Mouse (Mus musculus) layer of hippocampus, adult 9-11 months (tissue): ENCODE data around the gene 4930451I11Rik.
A peak's percentile ranks its signal among the peaks of the same experiment; 100 is the strongest.

ENCODE experiments used
- DNase-seq: peaks from one replicate; pipeline ENCODE4 v3.0.0; 2022

Gene 4930451I11Rik

GRCm38 (mm10) chr7:126831539-126831938 lies at the start of gene 4930451I11Rik:
Gene 4930451I11Rik (minus strand): TSS chr7:126831639.
- no peak for DNase-seq

- no peak for DNase-seq
Observed at GRCm38 (mm10) chr7:126881040-126881439, 49.6 kb upstream of the 4930451I11Rik start.

GRCm38 (mm10) chr7:126877239-126877638 lies 45.8 kb upstream of the 4930451I11Rik start:
- DNase-seq = no peak

- no peak for DNase-seq
Observed at GRCm38 (mm10) chr7:126870520-126870891, 39.1 kb upstream of the 4930451I11Rik start.

GRCm38 (mm10) chr7:126869780-126870519 lies 38.5 kb upstream of the 4930451I11Rik start:
- no peak for DNase-seq

- DNase-seq = no peak
Observed at GRCm38 (mm10) chr7:126868003-126868402, 36.6 kb upstream of the 4930451I11Rik start.

- no peak for DNase-seq
Observed at GRCm38 (mm10) chr7:126867534-126867933, 36.1 kb upstream of the 4930451I11Rik start.

- no peak for DNase-seq
Observed at GRCm38 (mm10) chr7:126863791-126864190, 32.4 kb upstream of the 4930451I11Rik start.

GRCm38 (mm10) chr7:126862147-126862784 lies 30.8 kb upstream of the 4930451I11Rik start, which contains the start of gene Ino80e:
Gene Ino80e (minus strand): TSS chr7:126862377.
- DNase-seq = peak; percentile 93

GRCm38 (mm10) chr7:126861429-126862130 lies 30.1 kb upstream of the 4930451I11Rik start, which contains the start of gene Hirip3:
Gene Hirip3 (plus strand): TSS chr7:126861972.
- DNase-seq = peak; percentile 93

GRCm38 (mm10) chr7:126860987-126861386 lies 29.5 kb upstream of the 4930451I11Rik start:
- DNase-seq = no peak

GRCm38 (mm10) chr7:126856741-126857420 lies 25.4 kb upstream of the 4930451I11Rik start:
- no peak for DNase-seq

- no peak for DNase-seq
Observed at GRCm38 (mm10) chr7:126855641-126856040, 24.2 kb upstream of the 4930451I11Rik start.

- no peak for DNase-seq
Observed at GRCm38 (mm10) chr7:126853454-126853853, 22.0 kb upstream of the 4930451I11Rik start.

- DNase-seq = no peak
Observed at GRCm38 (mm10) chr7:126851192-126851591, 19.8 kb upstream of the 4930451I11Rik start.

GRCm38 (mm10) chr7:126850161-126850560 lies 18.7 kb upstream of the 4930451I11Rik start:
- no peak for DNase-seq

GRCm38 (mm10) chr7:126848794-126849193 lies 17.4 kb upstream of the 4930451I11Rik start:
- DNase-seq = peak; percentile 54

GRCm38 (mm10) chr7:126847421-126848398 lies 16.3 kb upstream of the 4930451I11Rik start:
- no peak for DNase-seq

GRCm38 (mm10) chr7:126847116-126847420 lies 15.6 kb upstream of the 4930451I11Rik start, which contains the start of gene Doc2a:
Gene Doc2a (plus strand): TSS chr7:126847416.
- no peak for DNase-seq

GRCm38 (mm10) chr7:126845516-126845915 lies 14.1 kb upstream of the 4930451I11Rik start:
- DNase-seq = no peak

GRCm38 (mm10) chr7:126843276-126843675 lies 11.8 kb upstream of the 4930451I11Rik start:
- no peak for DNase-seq

- no peak for DNase-seq
Observed at GRCm38 (mm10) chr7:126833294-126833693, 1.9 kb upstream of the 4930451I11Rik start.
